Mouse (Mus musculus) midbrain, embryonic 12.5 days (tissue): Measurements from ENCODE around the gene Hoxa4. TPM values are rescaled to one million over a fixed set of nuclear protein-coding genes. Genes with fewer than 3 reads are reported as not detected.

Experiments
- ATAC-seq: fragments of 200-750 bp; cut with Nextera tagmentation; 2 replicates; pipeline ENCODE4 v1.8.0; 2017; ENCODE audit warnings: low read depth, moderate TSS enrichment, moderate library complexity; ENCODE audit not compliant: low FRiP score
- H3K27ac ChIP-seq: fragments of 300-500 bp; sonication (generic); replicated peaks from 2 replicates; pipeline ENCODE4 v1.5.1; 2016; ENCODE audit warnings: mild to moderate bottlenecking
- H3K27me3 ChIP-seq: fragments of 300-500 bp; sonication (generic); 2 replicates; pipeline ENCODE4 v1.6.1; 2016; ENCODE audit warnings: mild to moderate bottlenecking
- H3K36me3 ChIP-seq: fragments of 300-500 bp; sonication (generic); 2 replicates; pipeline ENCODE4 v1.6.1; 2016
- H3K4me1 ChIP-seq: fragments of 300-500 bp; sonication (generic); 2 replicates; pipeline ENCODE4 v1.6.1; 2016
- H3K4me2 ChIP-seq: fragments of 300-500 bp; sonication (generic); replicated peaks from 2 replicates; pipeline ENCODE4 v1.6.1; 2016; ENCODE audit warnings: mild to moderate bottlenecking, moderate library complexity
- H3K4me3 ChIP-seq: fragments of 300-500 bp; sonication (generic); 2 replicates; pipeline ENCODE4 v1.5.1; 2016; ENCODE audit warnings: mild to moderate bottlenecking
- H3K9ac ChIP-seq: fragments of 300-500 bp; sonication (generic); replicated peaks from 2 replicates; pipeline ENCODE4 v1.6.1; 2016; ENCODE audit warnings: mild to moderate bottlenecking, moderate library complexity
- H3K9me3 ChIP-seq: fragments of 300-500 bp; sonication (generic); 2 replicates; pipeline ENCODE4 v1.6.1; 2016; ENCODE audit warnings: mild to moderate bottlenecking
- WGBS: fragments of 180-500 bp; shearing (Covaris S2); methylation state at CpG from one replicate; pipeline ENCODE4 v1.1.7; 2016; 5-methylcytosine and 5-hydroxymethylcytosine counted together
- polyA plus RNA-seq: library from polyadenylated mRNA; unstranded; fragments of >200 nt; fragmentation: Nextera tagmentation; extraction: Ambion mirVana; gene quantifications from 2 replicates; pipeline ENCODE4 v1.2.1, GENCODE M21; 2016

Hoxa4 gene
- polyA plus RNA-seq, 1 experiment from 2014 or later: not detected

DNA sequence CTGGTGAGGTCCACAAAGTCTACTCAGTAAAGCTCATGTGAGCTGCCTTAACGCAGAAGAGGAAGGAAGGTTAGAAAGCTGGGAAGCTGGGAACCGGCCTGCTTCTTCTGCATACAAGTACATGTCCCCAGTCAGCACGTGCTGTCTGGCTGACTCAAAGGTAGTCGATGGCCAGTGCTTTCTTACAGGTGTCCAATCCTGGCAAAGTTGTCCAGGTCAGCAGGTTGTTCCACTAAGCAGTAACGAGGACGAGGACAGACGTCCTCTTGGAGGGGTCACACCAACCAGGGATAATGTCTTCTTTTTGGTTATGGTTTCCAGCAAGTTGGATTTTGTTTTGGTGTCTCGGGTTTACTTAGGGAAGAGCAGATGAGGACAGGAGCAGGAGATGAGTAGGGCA is 1.6 kb downstream of the Hoxa4 start:
- H3K36me3 ChIP-seq: no peaks in the 10 kb centered on the region
- WGBS: 3% methylated on average over 8 of the region's 8 CpGs
- no peak for ATAC-seq
- peaks cover 99% of the 10 kb centered on the region for H3K27me3 ChIP-seq
- no peak overlapping the region for H3K4me2 ChIP-seq
- no peaks in the 10 kb centered on the region for H3K9me3 ChIP-seq
- H3K4me1 ChIP-seq: peaks cover 15% of the 10 kb centered on the region
- H3K9ac ChIP-seq: no peak overlapping the region
- no peak overlapping the region for H3K27ac ChIP-seq
- no peak overlapping the region for H3K4me3 ChIP-seq

DNA sequence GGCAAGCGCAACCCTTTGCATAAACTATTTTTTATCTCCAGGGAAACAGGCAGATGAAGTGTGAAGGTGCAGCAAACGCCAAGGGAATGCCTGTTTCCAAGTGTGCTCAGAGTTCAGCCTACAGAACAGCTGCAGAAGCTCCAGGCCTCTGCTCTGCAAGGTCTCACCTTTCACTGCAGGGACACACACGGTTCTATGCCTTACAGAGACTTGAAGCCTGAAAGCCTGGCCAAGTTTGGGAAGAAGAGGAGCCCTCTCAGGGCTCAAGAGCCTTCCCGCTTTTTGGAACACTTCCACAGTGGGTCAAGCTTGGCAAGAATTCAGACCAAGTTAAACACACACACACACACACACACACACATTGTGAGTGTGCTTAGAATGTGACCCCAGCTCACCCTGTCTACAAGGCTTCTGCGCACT is 2.4 kb downstream of the Hoxa4 start:
- Histone ChIP-seq H3K36me3 (no peaks in the 10 kb centered on the region), H3K27ac (no peak overlapping the region), H3K4me2 (no peak overlapping the region), H3K9me3 (no peaks in the 10 kb centered on the region), H3K4me3 (no peak overlapping the region), H3K9ac (no peak overlapping the region), H3K27me3 (peaks cover 99% of the 10 kb centered on the region), H3K4me1 (peaks cover 15% of the 10 kb centered on the region)
- ATAC-seq: no peak
- 5% methylated on average over 5 of the region's 5 CpGs for WGBS

DNA sequence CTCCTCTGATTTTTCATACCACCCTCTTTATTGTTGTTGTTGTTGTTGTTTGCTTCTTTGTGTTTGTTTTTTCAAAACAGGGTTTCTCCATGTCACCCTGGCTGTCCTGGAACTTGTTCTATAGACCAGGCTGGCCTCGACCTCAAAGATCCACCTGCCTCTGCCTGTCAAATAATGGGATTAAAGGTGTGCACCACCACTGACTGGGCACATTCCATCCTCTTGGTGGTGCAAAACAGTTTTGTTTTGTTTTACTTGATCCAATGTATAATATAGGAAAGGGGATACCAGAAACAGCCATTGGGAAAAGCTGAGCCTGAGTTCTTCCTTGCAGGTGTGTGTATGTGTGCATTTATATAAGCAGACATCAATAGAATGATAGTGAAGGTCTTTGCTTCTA is 5.1 kb downstream of the Hoxa4 start:
- Histone ChIP-seq H3K9ac (no peak overlapping the region), H3K4me1 (peaks cover 6% of the 10 kb centered on the region), H3K4me3 (no peak overlapping the region), H3K9me3 (no peaks in the 10 kb centered on the region), H3K36me3 (no peaks in the 10 kb centered on the region), H3K27me3 (peaks cover 100% of the 10 kb centered on the region), H3K27ac (no peak overlapping the region), H3K4me2 (no peak overlapping the region)
- 4% methylated on average over 1 of the region's 1 CpGs for WGBS
- ATAC-seq: no peak

DNA sequence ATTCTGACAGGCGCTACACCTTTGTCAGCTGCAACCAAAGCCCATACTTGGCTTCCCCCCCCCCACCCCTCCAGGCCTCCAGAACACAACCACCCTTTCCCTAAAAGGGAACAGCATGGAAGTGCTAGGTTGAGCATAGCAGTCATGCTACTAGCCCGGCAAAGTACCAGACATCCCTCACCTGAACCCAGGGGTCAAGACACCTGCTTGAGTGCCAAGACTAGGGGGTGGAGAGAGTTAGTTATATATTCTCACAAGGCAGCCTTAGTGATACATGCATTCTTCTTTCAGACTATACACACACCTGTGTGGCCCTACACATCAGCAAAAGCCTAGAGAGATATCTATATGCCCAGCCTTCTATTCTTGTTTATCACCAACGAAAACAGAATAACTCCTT is 5.7 kb downstream of the Hoxa4 start:
- Histone ChIP-seq H3K4me1 (no peaks in the 10 kb centered on the region), H3K27me3 (peaks cover 100% of the 10 kb centered on the region), H3K4me2 (no peak overlapping the region), H3K36me3 (no peaks in the 10 kb centered on the region), H3K9ac (no peak overlapping the region), H3K9me3 (no peaks in the 10 kb centered on the region), H3K4me3 (no peak overlapping the region), H3K27ac (no peak overlapping the region)
- no peak for ATAC-seq
- WGBS: 6% methylated on average over 3 of the region's 3 CpGs

DNA sequence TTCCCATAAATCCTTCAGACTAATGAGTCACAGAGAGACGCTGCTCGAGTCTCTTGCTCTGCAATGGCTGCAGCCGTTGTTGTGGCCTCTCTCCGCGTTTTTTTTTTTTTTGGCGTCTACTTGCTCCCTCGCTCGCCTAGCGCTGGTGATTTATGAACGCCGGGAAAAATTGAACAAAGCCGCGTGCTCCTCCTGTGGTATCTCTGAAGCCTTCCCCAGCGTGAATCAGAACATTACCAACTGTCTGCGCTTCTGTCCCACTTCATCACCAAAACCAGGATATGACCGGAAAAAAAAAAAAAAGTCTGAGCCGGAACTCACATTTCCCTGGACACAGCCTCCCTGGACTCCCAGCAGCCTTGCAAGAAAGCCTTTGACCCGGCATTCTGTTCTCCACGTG is 6.3 kb downstream of the Hoxa4 start:
- 2% methylated on average over 19 of the region's 19 CpGs for WGBS
- Histone ChIP-seq H3K36me3 (no peaks in the 10 kb centered on the region), H3K27ac (no peak overlapping the region), H3K4me1 (no peaks in the 10 kb centered on the region), H3K9me3 (no peaks in the 10 kb centered on the region), H3K4me2 (no peak overlapping the region), H3K27me3 (peaks cover 100% of the 10 kb centered on the region), H3K9ac (no peak overlapping the region), H3K4me3 (no peak overlapping the region)
- no peak for ATAC-seq

DNA sequence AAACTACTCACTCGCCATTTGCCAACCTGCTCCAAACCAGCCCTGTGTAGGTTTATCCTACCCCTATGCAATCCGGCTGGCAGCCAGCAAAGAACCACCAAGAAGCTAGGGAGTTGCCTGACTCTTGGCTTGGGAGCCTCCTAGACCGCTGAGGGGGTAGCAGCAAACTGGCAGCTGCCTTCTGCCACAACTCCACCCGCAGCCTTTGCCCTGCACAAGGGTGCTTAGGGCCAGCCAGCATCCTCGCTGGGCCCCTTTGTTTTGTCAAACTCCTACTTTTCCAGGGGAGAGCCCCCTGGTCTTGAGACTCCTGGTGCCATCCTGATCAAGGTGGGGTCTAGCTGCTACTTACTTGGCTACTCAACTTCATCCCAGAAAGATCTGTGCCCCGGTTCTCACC is 6.9 kb downstream of the Hoxa4 start:
- Histone ChIP-seq H3K27ac (no peak overlapping the region), H3K4me3 (no peak overlapping the region), H3K4me2 (no peak overlapping the region), H3K9me3 (no peaks in the 10 kb centered on the region), H3K9ac (no peak overlapping the region), H3K4me1 (no peaks in the 10 kb centered on the region), H3K36me3 (no peaks in the 10 kb centered on the region), H3K27me3 (peaks cover 100% of the 10 kb centered on the region)
- WGBS: 3% methylated on average over 6 of the region's 6 CpGs
- ATAC-seq: no peak

DNA sequence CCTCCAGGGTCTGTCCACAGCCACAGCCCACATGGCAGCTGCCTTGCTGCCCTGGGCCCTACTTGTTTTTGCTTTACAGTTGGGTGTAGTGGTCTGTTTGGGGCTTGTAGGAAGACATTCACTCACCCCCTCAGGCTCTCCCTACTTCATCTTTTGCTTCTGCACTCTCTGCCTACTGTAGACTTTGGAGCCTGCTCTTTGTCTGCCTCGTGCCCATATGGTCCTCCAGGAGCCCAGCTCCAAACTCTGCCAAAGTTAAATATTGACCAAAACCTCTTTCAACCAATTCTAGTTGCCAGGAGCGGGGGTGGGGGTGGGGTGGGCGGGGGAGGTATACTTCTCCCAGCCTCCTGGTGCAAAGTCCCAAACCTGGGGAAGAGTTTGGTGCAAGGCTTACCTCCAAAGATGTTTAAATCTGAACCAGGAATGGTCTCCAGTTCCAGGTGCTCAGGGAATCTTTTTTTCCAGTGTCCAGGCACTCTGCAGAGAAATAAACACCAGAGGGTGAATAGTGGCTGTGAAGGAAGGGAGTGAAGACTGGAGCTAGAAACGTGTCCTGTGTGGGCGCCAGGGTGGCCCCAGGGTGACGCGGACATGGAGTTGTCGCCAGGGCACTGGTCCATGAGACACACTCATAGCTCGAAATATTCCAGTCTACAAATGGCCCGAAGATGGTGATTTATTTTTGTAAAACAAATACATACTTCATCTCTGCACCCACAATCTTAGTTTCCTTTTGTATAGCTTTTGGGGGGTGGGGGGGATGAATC is 8.1 kb downstream of the Hoxa4 start:
- no peak overlapping the region for H3K4me2 ChIP-seq
- no peak overlapping the region for H3K9ac ChIP-seq
- ATAC-seq: no peak
- peaks cover 100% of the 10 kb centered on the region for H3K27me3 ChIP-seq
- WGBS: 7% methylated on average over 10 of the region's 10 CpGs
- H3K27ac ChIP-seq: no peak overlapping the region
- no peaks in the 10 kb centered on the region for H3K36me3 ChIP-seq
- no peaks in the 10 kb centered on the region for H3K4me1 ChIP-seq
- no peak overlapping the region for H3K4me3 ChIP-seq
- H3K9me3 ChIP-seq: no peaks in the 10 kb centered on the region

DNA sequence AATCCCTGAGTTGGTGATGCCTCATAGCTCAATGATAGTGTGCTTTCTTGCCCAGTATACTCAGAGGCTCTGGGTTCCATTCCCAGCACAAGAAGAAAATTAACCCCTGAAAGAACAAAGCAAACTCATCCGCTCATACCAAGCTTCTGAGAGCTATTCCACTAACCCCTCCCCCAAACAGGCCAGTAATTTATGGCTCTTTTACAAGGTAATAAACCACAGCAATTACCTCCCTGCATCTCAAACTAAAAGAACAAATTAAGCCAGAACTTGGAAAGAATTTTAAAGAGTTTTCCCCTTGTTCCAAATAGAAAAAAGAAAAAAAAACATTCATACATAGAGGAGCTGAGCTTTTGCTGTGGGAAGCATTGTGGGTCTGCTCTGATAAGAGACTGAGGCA is 8.8 kb downstream of the Hoxa4 start:
- H3K27ac ChIP-seq: no peak overlapping the region
- ATAC-seq: no peak
- no peaks in the 10 kb centered on the region for H3K4me1 ChIP-seq
- H3K9me3 ChIP-seq: no peaks in the 10 kb centered on the region
- H3K4me2 ChIP-seq: no peak overlapping the region
- H3K4me3 ChIP-seq: no peak overlapping the region
- H3K27me3 ChIP-seq: peaks cover 100% of the 10 kb centered on the region
- 4% methylated on average over 1 of the region's 1 CpGs for WGBS
- H3K9ac ChIP-seq: no peak overlapping the region
- H3K36me3 ChIP-seq: no peaks in the 10 kb centered on the region

DNA sequence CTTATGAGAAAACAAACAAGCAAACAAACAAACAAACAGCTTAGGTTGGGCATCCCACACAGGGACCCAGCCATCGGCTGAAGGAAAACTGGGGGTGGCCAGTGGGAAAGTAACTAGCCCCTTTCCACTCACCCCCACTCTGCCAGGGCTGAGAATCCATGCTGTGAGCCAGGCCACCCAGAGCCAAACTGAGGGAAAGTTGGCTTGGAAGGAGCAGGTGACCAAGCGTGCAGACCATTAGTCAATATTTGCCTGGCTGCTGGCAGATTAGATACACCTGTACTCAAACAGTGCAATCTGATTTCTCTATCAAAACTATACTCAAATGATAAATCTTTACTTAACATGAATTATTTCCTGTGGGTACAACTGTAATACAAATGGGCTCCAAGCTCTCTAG is 9.5 kb downstream of the Hoxa4 start:
- WGBS: 12% methylated on average over 2 of the region's 2 CpGs
- Histone ChIP-seq H3K9ac (no peak overlapping the region), H3K27me3 (peaks cover 100% of the 10 kb centered on the region), H3K9me3 (no peaks in the 10 kb centered on the region), H3K4me1 (no peaks in the 10 kb centered on the region), H3K4me2 (no peak overlapping the region), H3K27ac (no peak overlapping the region), H3K36me3 (no peaks in the 10 kb centered on the region), H3K4me3 (no peak overlapping the region)
- ATAC-seq: no peak

DNA sequence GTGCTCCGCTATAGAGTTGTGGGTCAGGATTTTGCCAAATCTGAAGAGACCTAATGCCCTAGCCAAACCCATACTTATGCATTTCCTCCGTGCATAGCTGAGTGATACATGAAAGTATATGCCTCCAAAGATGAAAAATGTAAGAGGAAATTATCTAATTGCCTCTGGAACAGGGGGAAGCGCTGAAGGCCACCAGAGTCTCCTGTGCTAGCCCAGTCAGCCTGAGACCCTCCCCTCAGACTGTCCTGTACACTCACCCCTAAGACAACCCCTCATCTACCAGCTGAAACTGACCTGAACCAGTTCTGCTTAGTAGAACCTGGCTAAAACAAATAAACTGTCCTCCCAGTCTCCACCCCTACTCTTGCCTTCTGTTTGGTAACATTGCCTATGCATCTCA is 10.8 kb downstream of the Hoxa4 start:
- H3K27me3 ChIP-seq: peaks cover 100% of the 10 kb centered on the region
- no peaks in the 10 kb centered on the region for H3K9me3 ChIP-seq
- no peak for ATAC-seq

DNA sequence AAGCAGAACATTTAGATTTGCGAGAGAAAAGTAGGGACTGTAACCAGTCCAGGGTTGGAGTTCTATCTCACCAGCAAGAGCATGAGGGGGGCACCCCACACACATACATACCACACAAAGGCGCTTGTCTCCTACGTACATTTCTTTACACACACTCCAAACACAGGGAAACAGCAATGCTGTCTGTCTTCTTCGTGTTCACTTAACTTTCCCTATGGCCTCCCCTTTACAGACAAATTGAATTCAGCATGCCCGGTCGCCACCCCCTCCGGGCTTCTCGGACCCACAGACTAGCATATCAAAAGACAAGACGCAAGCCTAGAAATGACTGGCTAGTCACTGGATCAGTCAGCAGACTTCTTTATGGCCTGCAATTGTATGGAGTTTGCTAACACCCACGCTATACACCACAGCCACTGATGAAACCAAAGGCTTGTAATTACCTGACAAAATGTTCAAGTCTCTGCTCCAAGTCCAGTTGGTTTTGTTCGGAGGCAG is 11.3 kb downstream of the Hoxa4 start:
- no peak for ATAC-seq
- Histone ChIP-seq H3K4me3 (no peak overlapping the region), H3K9ac (no peak overlapping the region), H3K27me3 (peaks cover 100% of the 10 kb centered on the region), H3K9me3 (no peaks in the 10 kb centered on the region), H3K27ac (no peak overlapping the region), H3K4me1 (no peaks in the 10 kb centered on the region), H3K36me3 (no peaks in the 10 kb centered on the region), H3K4me2 (no peak overlapping the region)
- WGBS: 2% methylated on average over 11 of the region's 11 CpGs

More for the DNA sequence above, 10.8 kb downstream of the Hoxa4 start:
- H3K4me2 ChIP-seq: no peak overlapping the region
- H3K27ac ChIP-seq: no peak overlapping the region
- H3K4me1 ChIP-seq: no peaks in the 10 kb centered on the region
- H3K36me3 ChIP-seq: no peaks in the 10 kb centered on the region
- no peak overlapping the region for H3K9ac ChIP-seq
- H3K4me3 ChIP-seq: no peak overlapping the region
- WGBS: 8% methylated on average over 3 of the region's 3 CpGs

DNA sequence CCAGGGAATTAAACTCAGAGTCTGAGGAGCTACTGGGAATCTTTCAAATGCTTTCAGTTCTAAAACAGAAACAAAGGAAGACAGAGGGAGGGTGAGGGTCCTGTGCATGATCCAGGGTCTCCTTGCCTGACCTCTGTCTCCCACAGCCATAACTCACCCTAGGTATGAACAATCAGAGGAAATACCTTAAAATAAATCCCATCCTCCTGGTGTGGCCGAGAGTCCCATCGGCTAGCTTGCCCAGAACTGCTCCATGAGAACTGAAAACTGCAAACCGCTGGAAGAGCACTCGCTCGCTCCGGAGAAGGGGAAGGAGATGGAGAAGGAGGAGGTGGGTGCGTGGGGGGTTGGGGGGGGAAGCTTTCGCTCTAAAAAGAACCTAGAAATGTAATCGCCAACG is 11.9 kb downstream of the Hoxa4 start:
- Histone ChIP-seq H3K4me1 (no peaks in the 10 kb centered on the region), H3K4me3 (no peak overlapping the region), H3K9ac (no peak overlapping the region), H3K27ac (no peak overlapping the region), H3K4me2 (no peak overlapping the region), H3K27me3 (peaks cover 100% of the 10 kb centered on the region), H3K36me3 (no peaks in the 10 kb centered on the region), H3K9me3 (no peaks in the 10 kb centered on the region)
- under 1% methylated on average over 10 of the region's 10 CpGs for WGBS
- ATAC-seq: no peak
